Mouse (Mus musculus) cortical plate, adult 2 months (tissue): ENCODE results near the gene Col1a2.

Source experiments
- CTCF ChIP-seq: fragments of 200-500 bp; IDR thresholded peaks from 2 replicates; pipeline ENCODE4 v1.5.1; 2011; ENCODE audit warnings: mild to moderate bottlenecking, control low read depth, low read length; ENCODE audit not compliant: insufficient read depth; ENCODE audit errors: extremely low read depth
- POLR2A ChIP-seq: fragments of 200-500 bp; IDR thresholded peaks from 2 replicates; pipeline ENCODE4 v1.6.1; 2011; ENCODE audit warnings: mild to moderate bottlenecking, low read length, control low read depth; ENCODE audit not compliant: insufficient read depth; ENCODE audit errors: extremely low read depth

DNA sequence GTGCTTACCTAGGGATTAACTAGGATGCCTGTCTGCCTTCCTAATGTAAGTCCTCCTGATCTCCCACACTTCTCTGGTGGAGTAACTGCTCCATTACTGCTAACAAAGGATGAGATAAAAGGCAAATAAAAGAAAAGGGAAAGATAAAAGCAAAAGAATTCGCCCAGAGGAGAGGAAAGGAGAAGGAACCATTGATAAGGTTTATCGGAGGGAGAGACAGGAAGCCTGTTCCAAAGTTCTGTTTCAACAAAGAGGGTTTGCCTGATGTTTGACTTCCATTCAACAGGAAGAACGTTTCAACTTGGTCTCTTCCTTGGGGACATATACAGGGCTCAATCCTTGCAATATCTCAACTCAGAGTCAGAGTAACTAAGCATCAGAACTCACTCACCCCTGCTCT lies 39.3 kb upstream of the Col1a2 start:
- TF ChIP-seq CTCF, result no peak
- no peak for TF ChIP-seq POLR2A
